Mouse (Mus musculus): Measurements from ENCODE around the gene Zfpm1. TPM values are rescaled to one million over a fixed set of nuclear protein-coding genes. Genes with fewer than 3 reads are reported as not detected.

Gene Zfpm1
- total RNA-seq, 2 experiments from 2014 or later = 176 to 303 TPM

GRCm38 (mm10) chr8:122362967-122363366 is 81.0 kb downstream of the Zfpm1 start:
- no peak for ATAC-seq (replicated peaks; ENCODE audit: low FRiP score, poor library complexity, severe bottlenecking)

DNA sequence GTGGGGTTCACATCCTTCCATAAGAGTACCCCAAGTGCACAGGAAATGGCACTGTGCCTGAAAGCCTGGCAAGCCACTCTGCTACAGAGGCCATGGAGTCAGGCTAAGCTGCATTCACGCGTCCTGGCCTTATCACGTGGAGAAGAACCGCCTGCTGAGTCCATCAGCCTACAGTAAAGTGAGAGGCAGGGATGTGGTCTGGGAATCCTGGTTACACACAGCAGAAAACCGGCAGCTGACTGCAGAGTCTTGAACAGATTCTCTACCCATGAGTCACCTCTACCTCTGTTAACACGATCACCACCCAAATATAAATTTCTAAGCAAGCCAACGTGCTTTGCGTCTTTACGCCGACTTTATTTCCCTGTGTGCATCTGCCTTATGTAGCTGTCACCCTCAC is 86.6 kb downstream of the Zfpm1 start:
- no peak for ATAC-seq (replicated peaks; ENCODE audit: low FRiP score, poor library complexity, severe bottlenecking)

GRCm38 (mm10) chr8:122369665-122370064 is 87.7 kb downstream of the Zfpm1 start:
- peak; percentile 82 for ATAC-seq (replicated peaks; ENCODE audit: low FRiP score, poor library complexity, severe bottlenecking)

DNA sequence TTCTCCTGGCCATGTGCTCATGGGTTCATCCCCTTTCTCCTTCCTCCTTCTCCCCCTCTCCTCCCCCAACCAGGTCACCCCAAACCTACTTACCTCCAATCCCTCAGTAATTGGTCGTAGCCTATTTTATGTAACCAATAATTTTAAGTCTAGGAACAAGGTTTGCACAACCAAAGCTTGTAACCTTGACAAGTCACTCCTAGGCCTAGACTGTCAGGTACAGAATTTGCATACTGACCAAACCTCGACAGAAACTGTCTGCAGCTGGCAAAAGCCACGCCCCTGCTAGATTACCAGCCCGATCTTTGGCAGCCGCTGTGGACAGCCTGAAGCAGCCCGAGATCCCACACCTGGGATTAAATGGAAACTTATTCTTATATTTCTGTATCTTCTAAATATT is 89.8 kb downstream of the Zfpm1 start:
- ATAC-seq (replicated peaks; ENCODE audit: low FRiP score, poor library complexity, severe bottlenecking) = no peak

DNA sequence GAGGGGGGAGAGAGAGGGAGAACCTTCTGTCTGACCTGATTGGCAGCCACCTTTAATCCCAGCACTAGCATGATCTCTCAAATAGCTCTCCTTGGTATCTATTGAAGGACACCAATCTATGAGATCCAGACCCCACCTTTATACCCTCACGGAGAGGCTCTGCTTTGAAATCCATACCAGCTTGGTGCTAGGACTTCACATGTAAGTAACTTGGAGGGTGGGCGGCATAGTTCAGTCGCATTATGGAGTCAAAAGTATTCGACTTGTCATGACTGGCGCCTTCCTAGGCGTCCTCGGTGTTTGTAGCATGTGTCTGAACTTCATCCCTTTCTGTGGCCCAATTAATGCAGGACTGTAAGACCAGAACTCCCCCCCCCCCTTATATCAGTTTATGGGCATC is 93.4 kb downstream of the Zfpm1 start:
- ATAC-seq (replicated peaks; ENCODE audit: low FRiP score, poor library complexity, severe bottlenecking) = no peak

GRCm38 (mm10) chr8:122375751-122376364 is 93.9 kb downstream of the Zfpm1 start:
- no peak for ATAC-seq (replicated peaks; ENCODE audit: low FRiP score, poor library complexity, severe bottlenecking)

GRCm38 (mm10) chr8:122376365-122377231 is 94.7 kb downstream of the Zfpm1 start, which contains the start of gene Zc3h18:
TSS of gene Zc3h18 (plus strand) at chr8:122376609.
- peak; percentile 96 for ATAC-seq (replicated peaks; ENCODE audit: low FRiP score, poor library complexity, severe bottlenecking)

GRCm38 (mm10) chr8:122383039-122383438 is 101.1 kb downstream of the Zfpm1 start:
- no peak for ATAC-seq (replicated peaks; ENCODE audit: low FRiP score, poor library complexity, severe bottlenecking)

Other genes starting within 250 kb of the Zfpm1 start
- not detected in 2 replicates for gene Trhr2, start 78.6 kb downstream of the Zfpm1 start, total RNA-seq (2015; ENCODE audit: low replicate concordance)
- not detected in 2 replicates for gene Trhr2, start 78.6 kb downstream of the Zfpm1 start, total RNA-seq (2017; ENCODE audit: low replicate concordance)
- gene Zc3h18, start 94.5 kb downstream of the Zfpm1 start, total RNA-seq (2015; ENCODE audit: low replicate concordance) = 32.3 and 32.8 TPM in 2 replicates
- gene Zc3h18, start 94.5 kb downstream of the Zfpm1 start, total RNA-seq (2017; ENCODE audit: low replicate concordance) = 57.9 and 58.0 TPM in 2 replicates
- gene Il17c, start 139.9 kb downstream of the Zfpm1 start, total RNA-seq (2015; ENCODE audit: low replicate concordance) = not detected in 2 replicates
- gene Il17c, start 139.9 kb downstream of the Zfpm1 start, total RNA-seq (2017; ENCODE audit: low replicate concordance) = not detected in 2 replicates
- 73.9 and 89.3 TPM in 2 replicates for gene Cyba, start 150.8 kb downstream of the Zfpm1 start, total RNA-seq (2015; ENCODE audit: low replicate concordance)
- gene Cyba, start 150.8 kb downstream of the Zfpm1 start, total RNA-seq (2017; ENCODE audit: low replicate concordance) = 35.7 TPM in 2 replicates
- gene Mvd, start 161.3 kb downstream of the Zfpm1 start, total RNA-seq (2015; ENCODE audit: low replicate concordance) = not detected in 2 replicates
- gene Mvd, start 161.3 kb downstream of the Zfpm1 start, total RNA-seq (2017; ENCODE audit: low replicate concordance) = 1.8 and 2.1 TPM in 2 replicates
- gene Snai3, start 178.6 kb downstream of the Zfpm1 start, total RNA-seq (2015; ENCODE audit: low replicate concordance) = not detected in 2 replicates
- not detected in 2 replicates for gene Snai3, start 178.6 kb downstream of the Zfpm1 start, total RNA-seq (2017; ENCODE audit: low replicate concordance)
- 15.5 and 20.9 TPM in 2 replicates for gene Rnf166, start 193.9 kb downstream of the Zfpm1 start, total RNA-seq (2015; ENCODE audit: low replicate concordance)
- gene Rnf166, start 193.9 kb downstream of the Zfpm1 start, total RNA-seq (2017; ENCODE audit: low replicate concordance) = 6.8 and 12.5 TPM in 2 replicates
- 7.1 and 9.7 TPM in 2 replicates for gene Ctu2, start 194.0 kb downstream of the Zfpm1 start, total RNA-seq (2015; ENCODE audit: low replicate concordance)
- 0.23 and 0.51 TPM in 2 replicates for gene Ctu2, start 194.0 kb downstream of the Zfpm1 start, total RNA-seq (2017; ENCODE audit: low replicate concordance)